Mouse (Mus musculus): Measurements from ENCODE around the gene Wdfy1.

Wdfy1 gene

GRCm38 (mm10) chr1:79659598-79659997, 116.3 kb downstream of the Wdfy1 start:
- in situ Hi-C loops (cut with MseI, MboI), result no loop called here

DNA sequence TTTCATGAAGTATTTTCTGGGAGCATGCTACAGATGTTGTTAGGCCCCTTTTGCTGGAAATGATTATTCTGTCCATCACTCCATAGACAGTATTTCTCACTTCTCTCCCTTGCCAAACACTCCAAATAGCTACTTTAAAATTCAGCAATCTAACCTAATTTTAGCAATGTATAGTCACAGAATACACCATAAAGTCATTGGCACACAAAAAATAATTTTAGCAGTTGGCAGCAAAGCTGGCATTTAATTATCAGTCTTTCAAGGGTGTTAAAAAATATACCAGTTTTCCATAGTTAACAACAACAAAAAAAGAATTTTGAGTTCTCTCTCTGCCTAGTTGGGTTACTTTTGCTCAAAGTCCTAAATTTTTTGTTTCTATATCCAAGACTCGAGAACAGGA, 118.5 kb downstream of the Wdfy1 start:
- in situ Hi-C loops (cut with MseI, MboI), result no loop called here

DNA sequence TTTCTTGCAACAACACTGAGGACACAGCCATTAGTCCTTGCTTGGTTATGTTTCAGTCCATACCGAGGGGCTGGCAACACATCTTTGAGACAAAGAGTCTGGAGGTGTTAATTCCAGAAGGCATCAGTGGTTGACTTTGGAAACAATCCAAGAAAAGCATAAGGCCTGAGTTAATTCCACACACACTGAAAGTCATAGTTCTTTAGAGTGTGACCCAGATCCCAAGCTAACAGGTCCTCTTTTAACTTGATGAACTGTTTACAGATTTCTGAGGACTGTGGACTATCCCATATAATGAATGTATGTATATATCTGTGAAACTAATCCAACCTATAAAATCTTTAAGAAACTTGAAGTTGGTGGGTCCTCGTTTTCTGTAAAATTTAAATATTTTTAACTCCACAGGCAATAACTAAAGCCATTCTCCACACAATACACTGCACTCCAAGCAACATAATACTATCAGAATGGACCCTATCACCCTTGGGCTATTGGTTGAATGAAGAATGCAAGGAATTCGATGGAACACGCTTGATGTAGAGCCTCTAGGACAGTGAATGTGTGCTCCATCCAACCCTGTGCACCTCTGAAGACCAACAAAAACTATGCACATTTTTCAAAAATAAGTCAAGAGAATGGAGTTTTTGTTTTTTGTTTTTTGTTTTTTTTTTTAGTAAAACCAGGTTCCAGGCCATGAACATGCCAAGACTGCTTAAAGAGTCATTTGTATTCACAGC, 120.0 kb downstream of the Wdfy1 start:
- in situ Hi-C loops (cut with MseI, MboI), result no loop called here

- in situ Hi-C loops (cut with MseI, MboI), result no loop called here
Measured at GRCm38 (mm10) chr1:79654948-79655347, 121.0 kb downstream of the Wdfy1 start.

All from mouse trophoblast stem cell (cell line).